Mouse (Mus musculus) ES-Bruce4 (cell line): ENCODE measurements around the gene Rnf222. TPM values are rescaled to one million over a fixed set of nuclear protein-coding genes. Genes with fewer than 3 reads are reported as not detected.

Experiments used
- H3K27ac ChIP-seq: 2 replicates; pipeline ENCODE4 v1.5.1; 2012; ENCODE audit warnings: low read length, inconsistent platforms; ENCODE audit not compliant: insufficient read depth
- H3K27me3 ChIP-seq: 2 replicates; pipeline ENCODE4 v1.6.1; 2012; ENCODE audit warnings: mild to moderate bottlenecking, low read length, inconsistent platforms; ENCODE audit not compliant: control insufficient read depth, poor library complexity, insufficient read depth, severe bottlenecking
- H3K36me3 ChIP-seq: 2 replicates; pipeline ENCODE4 v1.6.1; 2012; ENCODE audit warnings: inconsistent platforms, mild to moderate bottlenecking, low read length, moderate library complexity; ENCODE audit not compliant: control insufficient read depth, poor library complexity, insufficient read depth, severe bottlenecking
- H3K4me1 ChIP-seq: one replicate; pipeline ENCODE4 v1.8.1; 2011; ENCODE audit warnings: low read length; ENCODE audit not compliant: control insufficient read depth, insufficient read depth
- H3K4me3 ChIP-seq: 2 replicates; pipeline ENCODE4 v1.5.1; 2011; ENCODE audit warnings: low read depth, mild to moderate bottlenecking, low read length
- H3K9ac ChIP-seq: 2 replicates; pipeline ENCODE4 v1.6.1; 2012; ENCODE audit warnings: low read depth, mild to moderate bottlenecking, inconsistent platforms; ENCODE audit not compliant: poor library complexity, severe bottlenecking
- H3K9me3 ChIP-seq: replicated peaks from 2 replicates; pipeline ENCODE4 v1.6.1; 2012; ENCODE audit warnings: mild to moderate bottlenecking, low read length, inconsistent platforms; ENCODE audit not compliant: control insufficient read depth, poor library complexity, insufficient read depth, severe bottlenecking
- CTCF ChIP-seq: IDR thresholded peaks from one replicate; pipeline ENCODE4 v1.8.1; 2011; ENCODE audit warnings: low read depth, low read length
- EP300 ChIP-seq: IDR thresholded peaks from 2 replicates; pipeline ENCODE4 v1.6.1; 2011; ENCODE audit warnings: low read depth, low read length; ENCODE audit not compliant: insufficient read depth
- POLR2A ChIP-seq: IDR thresholded peaks from one replicate; pipeline ENCODE4 v1.8.1; 2011; ENCODE audit warnings: low read length; ENCODE audit not compliant: insufficient read depth
- polyA plus RNA-seq: library from polyadenylated mRNA; stranded (reverse); fragments of >200 nt; gene quantifications from 2 replicates; pipeline ENCODE4 v1.2.4, GENCODE M21; 2011; ENCODE audit warnings: low read depth; ENCODE audit not compliant: missing spikeins, insufficient read depth, insufficient read length

Gene Rnf222
- polyA plus RNA-seq, 1 experiment: not detected

DNA sequence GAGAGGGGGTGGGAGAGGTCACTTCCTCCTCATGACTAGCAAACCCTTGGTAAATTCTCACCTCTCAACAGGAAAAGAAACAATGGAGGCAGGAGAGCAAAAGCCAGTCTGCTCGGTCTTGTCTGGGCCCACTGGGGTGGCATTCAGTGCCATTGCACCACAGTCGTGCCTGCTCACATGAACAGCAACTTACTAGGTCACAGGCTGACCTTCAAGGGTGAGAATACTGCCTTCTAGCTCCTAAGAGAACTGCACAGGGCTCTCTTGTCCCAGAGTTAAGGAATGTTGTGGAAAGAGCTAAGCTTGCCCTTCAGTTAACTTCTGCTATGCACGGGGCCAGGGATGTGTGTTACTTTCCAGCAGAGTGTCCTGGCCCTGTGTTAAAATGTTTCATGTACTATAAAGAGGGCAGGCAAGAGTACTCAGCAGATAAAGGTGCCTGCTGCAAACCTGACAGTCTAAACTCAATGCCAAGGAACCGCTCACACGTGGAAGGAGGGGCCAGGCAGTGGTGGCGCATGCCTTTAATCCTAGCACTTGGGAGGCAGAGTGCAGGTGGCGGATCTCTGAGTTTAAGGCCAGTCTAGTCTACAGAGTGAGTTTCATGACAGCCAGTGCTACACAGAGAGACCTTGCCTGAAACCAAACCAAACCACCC lies 20.6 kb downstream of the Rnf222 start:
- no peaks in the 10 kb centered on the region for H3K9me3 ChIP-seq
- no peak overlapping the region for H3K27ac ChIP-seq
- no peak for TF ChIP-seq CTCF
- TF ChIP-seq EP300: no peak
- no peak for TF ChIP-seq POLR2A
- H3K4me3 ChIP-seq: no peak overlapping the region
- no peak overlapping the region for H3K9ac ChIP-seq
- H3K4me1 ChIP-seq: no peaks in the 10 kb centered on the region
- H3K36me3 ChIP-seq: peaks cover 30% of the 10 kb centered on the region
- no peaks in the 10 kb centered on the region for H3K27me3 ChIP-seq

DNA sequence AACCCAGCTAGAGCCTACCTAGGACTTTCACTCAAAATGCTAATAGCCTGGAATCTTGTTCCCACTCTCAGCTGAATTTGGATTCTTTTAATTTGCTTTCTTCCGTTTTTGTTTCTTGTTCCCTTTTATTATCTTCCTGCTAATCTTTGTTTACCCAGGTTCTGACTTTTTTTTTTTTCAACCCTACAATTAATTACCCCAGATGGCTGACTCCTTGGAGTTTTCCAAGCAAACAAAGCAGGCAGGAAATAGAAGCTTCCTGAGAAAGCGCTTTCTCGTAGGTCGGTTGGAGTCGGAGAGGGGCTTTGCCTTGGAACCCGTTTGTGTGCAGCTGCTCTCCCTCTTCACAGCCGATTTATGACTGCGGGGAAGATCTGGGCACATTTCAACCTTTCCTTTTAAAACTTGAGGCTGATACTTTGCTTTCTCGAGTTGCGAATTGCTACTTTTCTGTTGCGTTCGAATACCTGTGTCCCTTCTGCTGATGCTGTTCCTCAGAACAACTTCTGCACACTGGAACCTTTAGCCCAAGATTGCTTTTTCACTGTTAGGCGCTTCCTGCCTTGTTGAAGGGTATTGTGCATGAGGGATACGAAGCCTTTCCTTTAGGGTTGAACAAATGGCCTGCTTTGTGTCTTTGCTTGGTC lies 23.3 kb downstream of the Rnf222 start:
- Histone ChIP-seq H3K9ac (no peak overlapping the region), H3K27ac (no peak overlapping the region), H3K4me3 (no peak overlapping the region), H3K9me3 (no peaks in the 10 kb centered on the region), H3K36me3 (peaks cover 3% of the 10 kb centered on the region; the same call in 1 of the 2 replicates), H3K4me1 (no peaks in the 10 kb centered on the region), H3K27me3 (no peaks in the 10 kb centered on the region)
- TF ChIP-seq POLR2A (no peak), EP300 (no peak), CTCF (no peak)

DNA sequence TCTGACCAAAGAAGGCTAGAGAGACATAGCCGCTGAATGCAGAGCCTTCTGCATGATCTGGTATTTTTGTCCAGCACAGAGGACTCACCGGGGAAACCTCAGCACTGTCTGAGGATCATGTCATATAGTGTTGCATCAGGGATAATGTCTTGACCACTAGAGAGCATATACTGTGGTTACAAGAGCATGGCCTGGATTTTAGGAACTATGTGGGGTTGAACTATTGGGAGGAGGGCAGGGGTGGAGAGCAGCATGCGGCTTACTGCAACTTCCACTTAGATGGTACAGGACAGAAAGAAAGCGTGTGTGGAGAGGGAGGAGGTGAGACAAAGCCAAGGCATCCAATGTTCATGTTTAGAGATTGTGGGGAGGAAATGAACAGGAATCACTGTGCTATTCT lies 26.2 kb downstream of the Rnf222 start:
- H3K9me3 ChIP-seq: no peaks in the 10 kb centered on the region
- no peak overlapping the region for H3K4me3 ChIP-seq
- H3K27ac ChIP-seq: no peak overlapping the region
- no peak overlapping the region for H3K9ac ChIP-seq
- H3K4me1 ChIP-seq: no peaks in the 10 kb centered on the region
- TF ChIP-seq POLR2A: no peak
- TF ChIP-seq EP300: no peak
- TF ChIP-seq CTCF: no peak
- no peaks in the 10 kb centered on the region for H3K36me3 ChIP-seq
- H3K27me3 ChIP-seq: no peaks in the 10 kb centered on the region

DNA sequence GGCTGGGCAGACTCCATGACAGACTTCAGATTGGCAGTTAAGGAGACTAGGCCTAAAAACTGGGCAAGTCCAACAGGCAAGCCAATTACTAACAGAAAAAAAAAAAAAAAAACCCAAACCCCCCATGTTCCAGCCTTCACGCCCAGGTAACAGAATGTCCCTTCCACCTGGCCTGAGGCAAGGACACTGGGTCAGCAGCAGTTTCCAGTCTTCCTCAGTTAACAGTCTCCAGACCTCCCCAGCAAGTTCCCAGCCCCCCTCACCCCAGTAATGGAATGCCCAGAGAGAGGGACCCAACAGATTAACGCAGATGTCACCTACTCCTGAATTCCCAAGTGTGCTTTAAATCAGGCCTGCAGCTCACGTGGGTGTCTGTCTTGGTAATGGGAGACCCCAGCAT lies 34.8 kb downstream of the Rnf222 start:
- TF ChIP-seq CTCF (no peak), EP300 (no peak), POLR2A (no peak)
- Histone ChIP-seq H3K36me3 (no peaks in the 10 kb centered on the region), H3K27me3 (no peaks in the 10 kb centered on the region), H3K4me3 (no peak overlapping the region), H3K9ac (no peak overlapping the region), H3K27ac (no peak overlapping the region), H3K9me3 (no peaks in the 10 kb centered on the region), H3K4me1 (no peaks in the 10 kb centered on the region)

DNA sequence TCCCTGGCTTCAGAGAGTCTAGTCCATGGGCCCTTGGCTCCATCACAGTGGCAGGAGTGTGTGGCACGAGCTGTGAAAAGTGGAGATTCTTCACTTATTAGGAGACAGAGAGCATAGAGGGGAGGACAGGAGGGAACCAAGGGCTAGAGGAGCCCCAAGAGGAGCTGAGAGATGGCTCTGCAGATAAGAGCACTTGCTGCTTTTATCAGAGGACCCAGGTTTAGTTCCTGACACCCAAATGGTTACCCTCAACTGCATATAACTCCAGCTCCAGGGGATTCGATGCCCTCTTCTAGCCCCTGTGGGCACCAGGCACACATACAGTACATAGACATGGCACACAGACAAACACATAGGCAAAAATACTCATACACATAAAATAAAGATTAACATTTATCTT lies 36.4 kb downstream of the Rnf222 start:
- H3K4me3 ChIP-seq: no peak overlapping the region
- TF ChIP-seq POLR2A (no peak), EP300 (no peak), CTCF (no peak)
- no peaks in the 10 kb centered on the region for H3K4me1 ChIP-seq
- no peaks in the 10 kb centered on the region for H3K9me3 ChIP-seq
- no peaks in the 10 kb centered on the region for H3K27me3 ChIP-seq
- H3K36me3 ChIP-seq: no peaks in the 10 kb centered on the region
- H3K27ac ChIP-seq: no peak overlapping the region
- no peak overlapping the region for H3K9ac ChIP-seq

DNA sequence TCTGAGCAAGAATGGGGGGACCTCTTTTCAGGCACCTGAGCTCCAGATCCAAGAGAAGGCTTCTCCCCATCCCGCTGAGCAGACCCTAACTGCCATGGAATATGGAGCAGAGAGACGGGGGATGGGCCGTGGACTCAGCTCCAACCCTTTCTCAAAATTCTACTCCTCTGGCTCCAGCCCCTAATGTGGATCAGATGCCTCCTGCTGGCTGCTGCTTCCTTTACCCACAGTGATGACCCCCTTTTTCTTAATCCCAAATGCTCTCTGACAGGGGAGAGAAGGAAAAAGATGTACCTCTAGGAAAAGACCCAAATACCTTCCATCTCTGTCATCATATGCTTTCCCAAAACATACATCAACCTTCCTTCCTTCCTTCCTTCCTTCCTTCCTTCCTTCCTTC lies 38.6 kb downstream of the Rnf222 start, which contains the start of gene Odf4:
TSS of gene Odf4 (minus strand) at position 101 of the 400 bp plus-strand sequence.
- no peaks in the 10 kb centered on the region for H3K4me1 ChIP-seq
- no peaks in the 10 kb centered on the region for H3K36me3 ChIP-seq
- H3K9me3 ChIP-seq: no peaks in the 10 kb centered on the region
- no peaks in the 10 kb centered on the region for H3K27me3 ChIP-seq
- H3K9ac ChIP-seq: no peak within 1 kb of the TSS
- no peak within 1 kb of the TSS for H3K4me3 ChIP-seq
- TF ChIP-seq EP300 (no peak), CTCF (no peak), POLR2A (no peak)
- H3K27ac ChIP-seq: no peak within 1 kb of the TSS
